20 mouse cellular contexts compared by ENCODE assay signal in the genomic region with DNA sequence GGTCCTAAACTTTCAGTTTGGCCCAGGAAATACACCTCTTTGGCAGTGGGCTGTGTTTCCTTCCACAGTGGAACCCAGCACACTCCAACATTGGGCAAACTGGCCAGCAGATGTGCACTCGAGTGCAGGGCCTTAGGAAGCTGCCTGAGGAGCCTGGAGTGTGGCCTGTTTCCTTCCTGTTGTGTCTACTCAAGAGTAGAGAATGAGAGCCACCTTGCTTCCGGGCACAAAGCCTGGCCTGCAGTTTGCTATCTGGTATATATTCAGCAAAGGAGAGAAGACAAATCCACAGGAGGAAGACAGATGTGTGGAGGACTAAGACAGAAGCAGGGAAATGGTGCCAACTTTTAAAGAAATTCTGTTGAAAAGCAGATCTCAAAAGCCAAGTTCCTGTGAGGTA.
DNase-seq lines count a peak whose midpoint lies in the region; ATAC-seq lines count a peak whose summit lies in the region.
"Had no signal": no experiment of that assay in that cellular context is flagged by ENCODE, and none has a peak within 500 bp of the region (broad histone marks: within the 10 kb centered on the region; RNA-seq: fewer than 3 reads in every experiment).

No protein-coding gene starts in this region.

- no peak overlapping the region for H3K4me2 ChIP-seq in forebrain, embryonic 11.5 days (ENCODE audit: low read depth, low read length, severe bottlenecking)
- no peak overlapping the region for H3K4me2 ChIP-seq in forebrain, embryonic 13.5 days
- H3K4me2 ChIP-seq: heart, embryonic 11.5 days; hindbrain, embryonic 15.5 days; midbrain, embryonic 13.5 days had no signal

- H3K9ac ChIP-seq in forebrain, embryonic 11.5 days (ENCODE audit: low read length), result no peak overlapping the region
- no peak overlapping the region for H3K9ac ChIP-seq in forebrain, embryonic 13.5 days
- H3K9ac ChIP-seq: hindbrain, embryonic 15.5 days; midbrain, embryonic 13.5 days had no signal

- WGBS in forebrain, embryonic 11.5 days, result 73% methylated on average over 2 of the region's 2 CpGs
- 61% methylated on average over 2 of the region's 2 CpGs for WGBS in forebrain, embryonic 13.5 days
- 77% methylated on average over 2 of the region's 2 CpGs for WGBS in limb, embryonic 10.5 days

- H3K4me3 ChIP-seq in forebrain, embryonic 11.5 days (ENCODE audit: low read depth, low read length), result no peak overlapping the region
- no peak overlapping the region for H3K4me3 ChIP-seq in forebrain, embryonic 13.5 days
- H3K4me3 ChIP-seq in limb, embryonic 10.5 days, result no peak overlapping the region
- H3K4me3 ChIP-seq: hindbrain, embryonic 15.5 days; midbrain, embryonic 13.5 days; myocyte had no signal

- H3K4me1 ChIP-seq in forebrain, embryonic 11.5 days (replicated peaks; ENCODE audit: control insufficient read depth, insufficient read depth, low read length), result no peaks in the 10 kb centered on the region; the same call in 1 of the 2 replicates
- peaks cover 37% of the 10 kb centered on the region for H3K4me1 ChIP-seq in forebrain, embryonic 13.5 days
- H3K4me1 ChIP-seq in limb, embryonic 10.5 days, result peaks cover 8% of the 10 kb centered on the region; the same call in 1 of the 2 replicates

- no peak for DNase-seq in forebrain, embryonic 11.5 days (ENCODE audit: low spot score)
- DNase-seq in thymus, postnatal 4 days, result peak; percentile 20
- DNase-seq in thymus, postnatal 10 days (ENCODE audit: low spot score in 2 of 2), result no peak
- DNase-seq in induced T-regulatory cell, adult 2 months (ENCODE audit: low read depth), result peak; percentile 38
- DNase-seq in gastrocnemius, postnatal 25 days, result no peak
- no peak for DNase-seq in cerebellum, postnatal 25 days
- no peak for DNase-seq in limb, embryonic 10.5 days (ENCODE audit: low spot score)
- DNase-seq: adrenal gland, adult 2 months; cerebellum, postnatal 14 days; gastrocnemius, postnatal 36 days; heart, postnatal 14 days; lung, adult 18-20 months; retina, postnatal 1 day; right cerebral cortex, postnatal 4 days had no signal

- ATAC-seq in forebrain, embryonic 11.5 days (replicated peaks; ENCODE audit: low FRiP score), result no peak
- no peak for ATAC-seq in forebrain, embryonic 13.5 days
- ATAC-seq: midbrain, embryonic 13.5 days had no signal

- H3K27me3 ChIP-seq in forebrain, embryonic 11.5 days (ENCODE audit: control insufficient read depth, insufficient read depth, low read length), result no peaks in the 10 kb centered on the region; the same call in 1 of the 2 replicates
- no peaks in the 10 kb centered on the region for H3K27me3 ChIP-seq in forebrain, embryonic 13.5 days
- no peaks in the 10 kb centered on the region for H3K27me3 ChIP-seq in limb, embryonic 10.5 days (ENCODE audit: low read depth, poor library complexity, severe bottlenecking)
- H3K27me3 ChIP-seq: hindbrain, embryonic 15.5 days; midbrain, embryonic 13.5 days had no signal

- no peaks in the 10 kb centered on the region for H3K9me3 ChIP-seq in forebrain, embryonic 11.5 days (ENCODE audit: control insufficient read depth, low read length)
- H3K9me3 ChIP-seq in forebrain, embryonic 13.5 days (replicated peaks), result no peaks in the 10 kb centered on the region
- no peaks in the 10 kb centered on the region for H3K9me3 ChIP-seq in limb, embryonic 10.5 days (replicated peaks)
- H3K9me3 ChIP-seq: hindbrain, embryonic 15.5 days; midbrain, embryonic 13.5 days had no signal

- H3K36me3 ChIP-seq in forebrain, embryonic 11.5 days (ENCODE audit: control insufficient read depth, insufficient read depth, low read length), result no peaks in the 10 kb centered on the region
- no peaks in the 10 kb centered on the region for H3K36me3 ChIP-seq in forebrain, embryonic 13.5 days (ENCODE audit: poor library complexity, severe bottlenecking)
- no peaks in the 10 kb centered on the region for H3K36me3 ChIP-seq in limb, embryonic 10.5 days
- H3K36me3 ChIP-seq: midbrain, embryonic 13.5 days had no signal

- peak overlapping the region; percentile 25; the same call in 1 of the 2 replicates for H3K27ac ChIP-seq in forebrain, embryonic 11.5 days (ENCODE audit: low read depth, low read length)
- no peak overlapping the region for H3K27ac ChIP-seq in forebrain, embryonic 13.5 days
- H3K27ac ChIP-seq in limb, embryonic 10.5 days, result no peak overlapping the region
- H3K27ac ChIP-seq: hindbrain, embryonic 15.5 days; macrophage; midbrain, embryonic 13.5 days had no signal

Comparison
In these comparisons a context has a peak if more than half of its experiments do, and no peak if none do; other contexts are left out.
1. DNase-seq: peak in thymus, postnatal 4 days (single experiment) and induced T-regulatory cell, adult 2 months (single experiment); none in forebrain, embryonic 11.5 days (single experiment), thymus, postnatal 10 days (0 of 2), gastrocnemius, postnatal 25 days (single experiment), cerebellum, postnatal 25 days (0 of 2) and limb, embryonic 10.5 days (single experiment).